Mouse (Mus musculus) hindbrain, embryonic 14.5 days (tissue): ENCODE results near the gene Ube4b. TPM values are rescaled to one million over a fixed set of nuclear protein-coding genes. Genes with fewer than 3 reads are reported as not detected.
A peak's percentile ranks its signal among the peaks of the same experiment; 100 is the strongest.

Experiments used
- ATAC-seq: fragments of 200-750 bp; cut with Nextera tagmentation; 2 replicates; pipeline ENCODE4 v1.8.0; 2017; ENCODE audit warnings: moderate number of reproducible peaks, mild to moderate bottlenecking, moderate TSS enrichment, moderate library complexity; ENCODE audit not compliant: low FRiP score
- DNase-seq: peaks from one replicate; pipeline ENCODE4 v3.0.0-alpha.2; 2015; ENCODE audit warnings: low spot score
- H3K27ac ChIP-seq: fragments of 300-500 bp; sonication (generic); 2 replicates; pipeline ENCODE4 v1.5.1; 2014; ENCODE audit warnings: mild to moderate bottlenecking, moderate library complexity
- H3K27me3 ChIP-seq: fragments of 300-500 bp; sonication (generic); 2 replicates; pipeline ENCODE4 v1.6.1; 2014; ENCODE audit warnings: mild to moderate bottlenecking, low read length, mixed read lengths; ENCODE audit not compliant: control insufficient read depth, insufficient read depth
- H3K36me3 ChIP-seq: fragments of 300-500 bp; sonication (generic); replicated peaks from 2 replicates; pipeline ENCODE4 v1.6.1; 2014; ENCODE audit not compliant: control insufficient read depth, insufficient read depth
- H3K4me1 ChIP-seq: fragments of 300-500 bp; sonication (generic); replicated peaks from 2 replicates; pipeline ENCODE4 v1.6.1; 2014; ENCODE audit warnings: antibody characterized with exemption, low read length, mixed read lengths; ENCODE audit not compliant: control insufficient read depth, insufficient read depth
- H3K4me2 ChIP-seq: fragments of 300-500 bp; sonication (generic); replicated peaks from 2 replicates; pipeline ENCODE4 v1.6.1; 2014; ENCODE audit warnings: mild to moderate bottlenecking, moderate library complexity
- H3K4me3 ChIP-seq: fragments of 300-500 bp; sonication (generic); replicated peaks from 2 replicates; pipeline ENCODE4 v1.5.1; 2014; ENCODE audit warnings: mild to moderate bottlenecking, low read length
- H3K9ac ChIP-seq: fragments of 300-500 bp; sonication (generic); 2 replicates; pipeline ENCODE4 v1.6.1; 2014
- H3K9me3 ChIP-seq: fragments of 300-500 bp; sonication (generic); 2 replicates; pipeline ENCODE4 v1.6.1; 2016; ENCODE audit warnings: low read length; ENCODE audit not compliant: control insufficient read depth
- WGBS: fragments of 180-500 bp; shearing (Covaris S2); extraction: QIAGEN DNeasy Blood & Tissue Kit; methylation state at CpG from one replicate; pipeline ENCODE4 v1.1.7; 2014; 5-methylcytosine and 5-hydroxymethylcytosine counted together
- polyA plus RNA-seq: library from polyadenylated mRNA; unstranded; fragments of >200 nt; fragmentation: Nextera tagmentation; extraction: Ambion mirVana; gene quantifications from 2 replicates; pipeline ENCODE4 v1.2.1, GENCODE M21; 2014

Ube4b gene
- polyA plus RNA-seq, 1 experiment from 2014 or later = 53.8 TPM

DNA sequence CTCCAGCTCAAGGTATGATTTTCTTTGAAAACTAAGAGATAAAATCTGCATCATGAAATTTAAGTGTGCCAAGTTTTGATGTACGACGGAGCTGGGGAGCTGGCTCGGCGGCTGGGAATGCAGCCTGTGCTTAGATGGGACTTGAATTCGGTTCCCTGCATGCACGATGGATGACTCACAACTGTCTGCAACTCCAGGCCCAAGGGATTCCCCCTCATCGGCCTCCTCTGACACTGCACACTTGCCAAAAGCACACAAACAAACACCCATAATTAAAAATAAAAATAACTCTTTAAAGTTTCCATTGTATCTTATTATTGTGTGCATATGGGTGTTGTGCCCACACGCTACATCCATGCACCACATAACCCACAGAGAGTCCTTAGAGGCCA is 25.0 kb downstream of the Ube4b start:
- ATAC-seq = no peak

DNA sequence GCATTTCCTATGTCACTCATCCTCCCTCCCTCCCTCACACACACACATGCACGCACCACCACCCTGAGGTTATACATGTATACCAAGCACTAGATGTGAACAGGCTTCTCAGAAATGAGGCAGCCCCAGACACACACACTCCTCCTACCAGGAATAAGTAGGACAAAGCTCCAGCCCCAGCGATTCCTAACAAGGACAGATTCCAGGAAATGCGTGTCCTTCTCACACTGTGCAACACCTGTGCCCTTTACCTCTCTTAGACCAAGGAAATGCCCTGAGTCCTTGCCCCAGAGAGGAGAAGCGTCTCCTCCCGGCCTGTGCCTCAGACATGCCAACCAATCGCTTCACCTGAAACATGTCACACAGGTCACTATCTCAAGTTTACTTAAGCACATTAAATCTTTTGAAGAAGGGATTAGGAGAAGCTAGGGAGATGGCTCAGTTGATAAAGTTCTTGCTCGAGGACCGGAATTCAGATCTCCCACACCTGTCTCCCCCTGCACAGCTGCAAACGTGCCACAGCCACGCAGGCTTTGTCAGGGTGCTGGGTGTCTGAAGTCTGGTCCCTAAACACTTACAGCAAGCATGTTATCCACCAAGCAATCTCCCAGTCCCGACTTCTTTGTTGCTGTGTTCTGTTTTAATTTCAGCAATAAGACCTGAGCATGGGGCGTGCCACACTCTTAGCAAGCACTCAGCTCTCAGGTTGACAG is 25.5 kb downstream of the Ube4b start:
- Histone ChIP-seq H3K36me3 (peaks cover 18% of the 10 kb centered on the region), H3K4me3 (no peak overlapping the region), H3K4me1 (peaks cover 12% of the 10 kb centered on the region), H3K27me3 (no peaks in the 10 kb centered on the region), H3K9me3 (no peaks in the 10 kb centered on the region), H3K27ac (no peak overlapping the region), H3K9ac (no peak overlapping the region), H3K4me2 (no peak overlapping the region)
- DNase-seq (no peak), ATAC-seq (no peak)
- WGBS = 87% methylated on average over 12 of the region's 12 CpGs

More for the DNA sequence above, 25.0 kb downstream of the Ube4b start:
- peaks cover 17% of the 10 kb centered on the region for H3K36me3 ChIP-seq
- DNase-seq = no peak
- H3K9ac ChIP-seq = no peak overlapping the region
- H3K27ac ChIP-seq = no peak overlapping the region
- H3K4me3 ChIP-seq = no peak overlapping the region
- no peak overlapping the region for H3K4me2 ChIP-seq
- H3K4me1 ChIP-seq = peaks cover 12% of the 10 kb centered on the region
- 86% methylated on average over 8 of the region's 8 CpGs for WGBS
- no peaks in the 10 kb centered on the region for H3K27me3 ChIP-seq
- no peaks in the 10 kb centered on the region for H3K9me3 ChIP-seq

DNA sequence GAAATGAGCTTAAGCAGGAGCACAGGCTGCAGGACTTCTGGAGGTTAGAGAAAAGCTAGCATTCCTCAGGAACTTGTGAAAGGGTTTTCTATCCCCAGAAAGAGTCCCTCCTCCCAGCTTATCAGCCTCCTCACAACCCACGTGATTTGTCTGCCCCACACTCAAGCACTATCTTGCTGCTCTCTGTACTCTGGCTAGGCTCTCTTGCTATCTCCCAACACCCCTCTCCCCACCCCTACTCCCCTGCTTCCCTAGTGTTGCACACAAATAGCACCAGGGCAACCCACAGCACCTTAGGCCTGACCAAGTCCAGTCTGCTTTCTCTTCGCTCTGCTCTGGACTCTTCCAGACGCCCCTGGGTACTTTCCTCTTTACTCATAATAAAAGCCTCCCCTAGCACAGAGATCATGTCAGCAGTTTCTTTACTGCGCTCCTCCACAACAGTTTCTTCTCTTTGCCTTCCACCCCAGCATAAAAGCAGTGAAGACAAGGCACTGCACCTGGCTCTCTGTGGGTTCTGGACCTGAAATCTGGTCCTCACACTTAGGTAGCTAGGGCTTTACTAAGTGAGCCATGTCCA is 27.1 kb downstream of the Ube4b start:
- H3K27ac ChIP-seq = no peak overlapping the region
- whole genome bisulfite sequencing = 84% methylated on average over 4 of the region's 4 CpGs

DNA sequence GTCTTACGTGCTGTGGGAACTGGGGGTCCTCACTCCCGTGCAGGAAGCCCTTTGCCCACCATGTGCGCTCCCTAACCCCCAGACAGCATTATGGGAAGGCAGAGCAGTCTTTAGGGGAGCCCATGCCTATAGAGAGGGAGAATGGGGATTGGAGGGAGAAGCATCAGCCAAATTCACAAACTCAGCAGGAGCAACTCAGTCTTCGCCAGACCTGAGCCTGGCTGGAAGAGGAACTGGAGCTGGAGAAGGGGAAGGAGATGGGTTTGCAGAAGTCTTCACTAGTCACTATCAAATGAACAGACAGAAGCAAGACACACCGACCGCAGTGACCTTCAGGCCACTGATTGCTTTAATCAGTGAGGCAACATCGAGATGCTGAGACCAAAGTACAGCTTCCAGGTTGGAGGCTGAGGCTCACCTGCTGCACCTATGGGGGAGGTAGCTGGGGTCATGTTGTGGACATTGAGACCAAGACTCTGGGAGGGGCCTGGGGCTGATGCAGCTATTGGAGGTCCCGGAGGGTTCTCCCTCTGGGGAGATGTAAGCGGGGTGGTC is 28.3 kb downstream of the Ube4b start:
- H3K4me3 ChIP-seq = no peak overlapping the region
- peaks cover 20% of the 10 kb centered on the region for H3K36me3 ChIP-seq
- no peak overlapping the region for H3K27ac ChIP-seq
- H3K9me3 ChIP-seq = no peaks in the 10 kb centered on the region
- H3K4me2 ChIP-seq = no peak overlapping the region
- no peaks in the 10 kb centered on the region for H3K27me3 ChIP-seq
- H3K4me1 ChIP-seq = peaks cover 3% of the 10 kb centered on the region; the same call in 1 of the 2 replicates
- H3K9ac ChIP-seq = no peak overlapping the region
- no peak for ATAC-seq
- WGBS = 89% methylated on average over 9 of the region's 9 CpGs
- no peak for DNase-seq

More for the DNA sequence above, 27.1 kb downstream of the Ube4b start:
- Histone ChIP-seq H3K27me3 (no peaks in the 10 kb centered on the region), H3K4me3 (no peak overlapping the region), H3K4me2 (no peak overlapping the region), H3K9ac (no peak overlapping the region), H3K36me3 (peaks cover 18% of the 10 kb centered on the region), H3K4me1 (peaks cover 12% of the 10 kb centered on the region), H3K9me3 (no peaks in the 10 kb centered on the region)
- ATAC-seq (no peak), DNase-seq (no peak)

DNA sequence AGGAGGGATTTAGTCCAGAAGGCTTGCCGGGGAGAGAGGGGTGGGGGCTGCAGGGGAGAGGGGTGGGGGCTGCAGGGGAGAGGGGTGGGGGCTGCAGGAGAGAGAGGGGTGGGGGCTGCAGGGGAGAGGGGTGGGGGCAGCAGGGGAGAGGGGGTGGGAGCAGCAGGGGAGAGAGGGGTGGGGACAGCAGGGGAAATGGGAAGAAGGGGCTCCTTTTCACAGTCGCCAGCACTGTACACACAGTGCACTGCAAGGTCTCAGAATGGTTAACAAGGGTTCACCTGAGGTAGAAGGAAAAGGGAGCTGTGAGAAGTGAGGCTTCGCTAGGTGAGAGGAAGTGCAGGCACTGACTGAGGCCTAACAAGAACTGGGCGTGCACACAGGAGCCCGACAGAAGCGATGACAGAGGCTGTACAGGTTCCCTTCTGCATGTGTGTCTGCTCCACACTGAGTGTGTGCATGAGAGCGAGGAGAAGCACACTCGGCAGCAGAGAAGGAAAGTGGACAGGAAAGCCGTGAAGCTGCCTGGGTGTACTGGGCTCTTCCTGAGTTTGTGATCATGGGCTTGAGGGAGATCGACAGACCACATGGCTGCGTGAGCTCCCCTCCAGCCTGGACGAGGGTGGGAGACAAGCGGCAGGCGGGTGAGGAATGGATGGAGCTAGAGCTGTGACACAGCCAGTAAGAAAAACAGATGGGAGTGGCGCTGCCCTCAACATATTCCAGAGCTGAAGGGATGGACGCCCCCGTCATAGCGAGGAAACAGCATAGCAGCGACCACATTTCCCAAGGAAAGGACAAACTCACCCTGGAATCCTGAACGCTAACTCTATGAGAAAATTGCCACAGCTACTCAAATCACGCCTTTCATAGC is 29.9 kb downstream of the Ube4b start:
- DNase-seq (no peak), ATAC-seq (no peak)
- 69% methylated on average over 21 of the region's 21 CpGs for WGBS
- Histone ChIP-seq H3K4me2 (no peak overlapping the region), H3K27me3 (no peaks in the 10 kb centered on the region), H3K9ac (no peak overlapping the region; the same call in 1 of the 2 replicates), H3K36me3 (peaks cover 26% of the 10 kb centered on the region), H3K27ac (peak overlapping the region; percentile 20; the same call in 1 of the 2 replicates), H3K9me3 (no peaks in the 10 kb centered on the region), H3K4me1 (no peaks in the 10 kb centered on the region), H3K4me3 (no peak overlapping the region)

DNA sequence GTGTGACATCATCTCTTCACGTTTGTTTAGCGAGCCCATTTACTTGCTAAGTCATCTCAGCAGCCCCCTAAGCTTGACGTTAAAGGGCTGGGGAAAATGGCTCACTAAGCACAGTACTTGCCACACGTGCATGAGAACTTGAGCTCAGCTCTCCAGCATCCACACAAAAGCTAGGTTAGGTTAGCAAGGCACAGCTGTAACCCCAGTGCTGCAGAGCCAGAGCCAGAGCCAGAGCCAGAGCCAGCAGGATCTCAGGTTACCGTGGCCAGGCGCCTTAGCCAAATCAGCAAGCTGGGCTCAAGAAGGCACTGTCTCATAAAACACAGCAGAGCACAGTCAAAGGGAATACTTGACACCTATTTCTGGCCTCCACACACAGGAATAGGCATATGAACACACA is 31.0 kb downstream of the Ube4b start:
- DNase-seq (no peak), ATAC-seq (no peak)
- no peak overlapping the region for H3K4me2 ChIP-seq
- no peak overlapping the region for H3K9ac ChIP-seq
- peaks cover 37% of the 10 kb centered on the region for H3K36me3 ChIP-seq
- H3K9me3 ChIP-seq = no peaks in the 10 kb centered on the region
- no peaks in the 10 kb centered on the region for H3K27me3 ChIP-seq
- H3K4me1 ChIP-seq = no peaks in the 10 kb centered on the region
- WGBS = 87% methylated on average over 6 of the region's 6 CpGs
- H3K4me3 ChIP-seq = no peak overlapping the region
- H3K27ac ChIP-seq = no peak overlapping the region

DNA sequence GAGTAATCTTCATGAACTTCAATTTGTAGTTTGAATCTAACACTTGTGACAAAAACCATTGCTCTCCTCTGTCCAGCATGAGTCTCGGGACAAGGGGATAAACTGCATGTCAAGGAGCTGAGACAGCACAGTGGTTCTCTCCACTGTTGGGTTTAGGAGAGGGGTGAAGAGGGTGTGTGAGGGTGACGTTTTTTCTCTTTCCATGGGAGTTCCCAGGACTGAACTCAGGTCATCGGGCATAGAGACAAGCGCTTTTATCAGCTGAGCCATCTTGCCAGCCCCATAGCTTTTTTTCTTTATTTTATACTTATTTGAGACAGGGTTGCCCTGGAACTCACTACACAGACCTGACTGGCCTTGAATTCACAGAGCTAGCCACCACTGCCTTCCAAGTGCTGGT is 32.3 kb downstream of the Ube4b start:
- Histone ChIP-seq H3K36me3 (peaks cover 40% of the 10 kb centered on the region), H3K9me3 (no peaks in the 10 kb centered on the region), H3K9ac (no peak overlapping the region), H3K27me3 (no peaks in the 10 kb centered on the region), H3K4me2 (no peak overlapping the region), H3K27ac (no peak overlapping the region), H3K4me3 (no peak overlapping the region), H3K4me1 (no peaks in the 10 kb centered on the region)
- ATAC-seq (no peak), DNase-seq (no peak)
- WGBS = 88% methylated on average over 4 of the region's 4 CpGs

DNA sequence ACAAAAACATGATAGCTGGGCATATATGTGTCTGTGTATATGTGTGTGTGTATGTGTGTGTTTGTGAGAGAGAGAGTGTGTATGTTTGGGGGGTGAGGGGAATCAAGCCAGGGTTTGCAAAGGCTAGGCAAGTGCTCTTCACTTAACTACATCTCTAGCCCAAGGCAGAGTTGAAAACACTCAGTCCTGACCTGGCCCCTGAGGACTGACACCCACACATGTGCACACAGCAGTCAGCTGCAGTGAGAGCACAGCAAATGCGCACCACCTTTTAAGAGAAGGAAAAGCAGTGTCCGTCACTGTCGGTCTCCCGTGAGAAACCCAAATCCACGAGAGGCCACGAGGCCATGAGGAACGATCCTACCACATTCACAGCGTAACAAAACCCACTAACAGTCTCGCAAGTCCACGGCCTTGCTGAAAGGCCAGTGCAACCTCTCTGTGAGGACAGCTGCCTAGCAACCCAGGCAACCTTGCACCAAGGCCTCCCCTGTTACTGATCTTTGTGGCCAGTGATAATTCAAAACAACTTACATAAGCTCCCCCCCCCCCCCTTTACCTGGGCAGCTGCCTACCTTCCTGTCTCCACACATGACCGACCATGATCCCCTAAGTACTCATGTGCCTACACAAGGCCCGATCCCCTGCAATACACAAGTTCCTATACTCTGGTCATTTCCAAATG is 33.1 kb downstream of the Ube4b start:
- Histone ChIP-seq H3K9ac (no peak overlapping the region), H3K27ac (no peak overlapping the region), H3K9me3 (no peaks in the 10 kb centered on the region), H3K4me2 (no peak overlapping the region), H3K4me3 (no peak overlapping the region), H3K4me1 (no peaks in the 10 kb centered on the region), H3K27me3 (no peaks in the 10 kb centered on the region), H3K36me3 (peaks cover 40% of the 10 kb centered on the region)
- ATAC-seq (no peak), DNase-seq (no peak)
- WGBS = 82% methylated on average over 12 of the region's 12 CpGs
